Mouse (Mus musculus) heart, adult 2 months (tissue): ENCODE measurements at regions not wholly inside any gene's neighbourhood (a gene's known extent, or its start where the extent isn't known, plus 50 kb on each side); places are given as distances from the start of the nearest gene placed in this dataset.
A peak's percentile ranks its signal among the peaks of the same experiment; 100 is the strongest.

Source experiments
- DNase-seq, 2 experiments: peaks; one replicate each; pipeline ENCODE4 v3.0.0; 2021
- H3K27ac ChIP-seq: fragments of 200-600 bp; 2 replicates; pipeline ENCODE4 v1.8.1; 2022
- H3K27me3 ChIP-seq: fragments of 200-500 bp; 2 replicates; pipeline ENCODE4 v1.6.1; 2012; ENCODE audit warnings: mild to moderate bottlenecking, low read length, inconsistent platforms, mixed read lengths; ENCODE audit not compliant: control insufficient read depth, insufficient read depth
- H3K36me3 ChIP-seq: fragments of 200-500 bp; 2 replicates; pipeline ENCODE4 v1.6.1; 2012; ENCODE audit warnings: low read length, inconsistent platforms; ENCODE audit not compliant: control insufficient read depth, insufficient read depth
- H3K4me1 ChIP-seq: fragments of 200-500 bp; 2 replicates; pipeline ENCODE4 v1.6.1; 2011; ENCODE audit warnings: low read length; ENCODE audit not compliant: control insufficient read depth, insufficient read depth
- H3K4me3 ChIP-seq: fragments of 200-600 bp; 2 replicates; pipeline ENCODE4 v1.8.1; 2022
- H3K79me2 ChIP-seq: fragments of 200-500 bp; replicated peaks from 2 replicates; pipeline ENCODE4 v1.6.1; 2012; ENCODE audit warnings: mild to moderate bottlenecking, inconsistent platforms, low read length, moderate library complexity, mixed read lengths; ENCODE audit not compliant: control insufficient read depth, insufficient read depth
- H3K9ac ChIP-seq: fragments of 200-500 bp; 2 replicates; pipeline ENCODE4 v1.6.1; 2012; ENCODE audit warnings: low read depth, mild to moderate bottlenecking, control low read depth, inconsistent platforms, low read length, mixed read lengths
- CTCF ChIP-seq: fragments of 200-600 bp; IDR thresholded peaks from 2 replicates; pipeline ENCODE4 v1.8.1; 2022; ENCODE audit warnings: antibody characterized with exemption, mild to moderate bottlenecking, moderate library complexity
- EP300 ChIP-seq: fragments of 200-500 bp; IDR thresholded peaks from 2 replicates; pipeline ENCODE4 v1.6.1; 2011; ENCODE audit warnings: low read depth, low read length, control low read depth; ENCODE audit not compliant: insufficient read depth
- POLR2A ChIP-seq: fragments of 200-500 bp; IDR thresholded peaks from 2 replicates; pipeline ENCODE4 v1.6.1; 2011; ENCODE audit warnings: mild to moderate bottlenecking, low read depth, low read length, control low read depth; ENCODE audit not compliant: insufficient read depth
- WGBS: fragments of 180-500 bp; shearing (Covaris S2); methylation state at CpG from one replicate; pipeline ENCODE4 v1.1.7; 2018; 5-methylcytosine and 5-hydroxymethylcytosine counted together
- intact Hi-C: fragments of 180-260 bp; cut with DNase I; formaldehyde crosslinking; loops from one replicate; pipeline ENCODE4 v1.15.1; 2025

GRCm38 (mm10) chr10:53440251-53440650, 60.5 kb upstream of the Cep85l start:
- H3K9ac ChIP-seq = no peak overlapping the region
- DNase-seq = no peak
- H3K27ac ChIP-seq = no peak overlapping the region
- WGBS = 78% methylated on average over 1 of the region's 1 CpGs
- TF ChIP-seq EP300 (no peak), POLR2A (no peak), CTCF (no peak)
- no peaks in the 10 kb centered on the region for H3K27me3 ChIP-seq
- peaks cover 5% of the 10 kb centered on the region; the same call in 1 of the 2 replicates for H3K36me3 ChIP-seq
- no peak overlapping the region for H3K4me3 ChIP-seq
- intact Hi-C loops = no loop called here
- H3K79me2 ChIP-seq = no peaks in the 10 kb centered on the region
- peaks cover 11% of the 10 kb centered on the region for H3K4me1 ChIP-seq

DNA sequence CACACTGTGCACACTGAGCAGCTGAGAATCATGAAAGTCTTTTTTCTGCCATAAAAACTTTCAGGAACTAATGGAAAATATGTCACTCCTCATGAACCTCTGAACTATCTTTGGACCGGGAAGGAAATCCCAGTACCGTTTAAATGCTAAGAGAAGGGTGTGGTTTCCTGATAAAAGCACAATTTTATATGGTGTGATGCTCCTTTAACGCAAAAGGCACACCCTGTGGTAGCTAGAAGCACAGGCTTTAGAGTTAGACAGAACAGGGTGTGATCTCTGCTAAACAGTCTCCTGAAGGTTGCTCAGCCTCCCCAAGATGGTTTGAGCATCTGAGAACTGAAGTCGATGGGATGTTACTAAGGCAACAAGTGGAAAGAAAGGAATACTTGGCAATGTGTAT, 58.6 kb upstream of the Cep85l start:
- Histone ChIP-seq H3K79me2 (no peaks in the 10 kb centered on the region), H3K4me3 (no peak overlapping the region), H3K27ac (peak overlapping the region; percentile 95), H3K27me3 (no peaks in the 10 kb centered on the region), H3K4me1 (peaks cover 15% of the 10 kb centered on the region), H3K9ac (no peak overlapping the region), H3K36me3 (peaks cover 7% of the 10 kb centered on the region; the same call in 1 of the 2 replicates)
- TF ChIP-seq CTCF (peak; percentile 21; the same call in 1 of the 2 replicates), POLR2A (no peak; the same call in 1 of the 2 replicates)
- no peak for DNase-seq
- intact Hi-C loops = loop anchor here (1.0 to 2.0 kb wide), 2 partner anchors 30 to 70 kb away; no protein-coding TSS in a partner anchor
- 24% methylated on average over 4 of the region's 4 CpGs for WGBS

- intact Hi-C loops = loop anchor here (1.0 to 2.0 kb wide), 4 partner anchors 31 to 71 kb away; partner anchors contain the start of gene Cep85l
- 52% methylated on average over 4 of the region's 4 CpGs for WGBS
Observed at GRCm38 (mm10) chr10:53437724-53438123, 58.0 kb upstream of the Cep85l start.

GRCm38 (mm10) chr10:53436023-53436475, 56.3 kb upstream of the Cep85l start:
- no peak overlapping the region for H3K9ac ChIP-seq
- TF ChIP-seq POLR2A (no peak), EP300 (no peak), CTCF (no peak)
- H3K27me3 ChIP-seq = no peaks in the 10 kb centered on the region
- intact Hi-C loops = loop anchor here (2.0 kb wide), 1 partner anchor 57 kb away; the partner anchor contains the start of gene Cep85l
- H3K36me3 ChIP-seq = peaks cover 7% of the 10 kb centered on the region; the same call in 1 of the 2 replicates
- H3K4me3 ChIP-seq = no peak overlapping the region
- H3K4me1 ChIP-seq = peaks cover 15% of the 10 kb centered on the region
- peak overlapping the region; percentile 95 for H3K27ac ChIP-seq
- no peak for DNase-seq
- WGBS = 69% methylated on average over 8 of the region's 8 CpGs
- H3K79me2 ChIP-seq = no peaks in the 10 kb centered on the region

More at GRCm38 (mm10) chr10:53437724-53438123, 58.0 kb upstream of the Cep85l start:
- TF ChIP-seq POLR2A (peak; percentile 28; the same call in 1 of the 2 replicates), CTCF (no peak), EP300 (0 out of 2 replicates have a peak, but pooled peaks have one; percentile 28)
- H3K9ac ChIP-seq = no peak overlapping the region
- H3K4me3 ChIP-seq = no peak overlapping the region; the same call in 1 of the 2 replicates
- DNase-seq = peak in 1 of 2 experiments; percentile 23
- peaks cover 7% of the 10 kb centered on the region; the same call in 1 of the 2 replicates for H3K36me3 ChIP-seq
- H3K27me3 ChIP-seq = no peaks in the 10 kb centered on the region
- peaks cover 15% of the 10 kb centered on the region for H3K4me1 ChIP-seq
- peak overlapping the region; percentile 95 for H3K27ac ChIP-seq
- no peaks in the 10 kb centered on the region for H3K79me2 ChIP-seq

DNA sequence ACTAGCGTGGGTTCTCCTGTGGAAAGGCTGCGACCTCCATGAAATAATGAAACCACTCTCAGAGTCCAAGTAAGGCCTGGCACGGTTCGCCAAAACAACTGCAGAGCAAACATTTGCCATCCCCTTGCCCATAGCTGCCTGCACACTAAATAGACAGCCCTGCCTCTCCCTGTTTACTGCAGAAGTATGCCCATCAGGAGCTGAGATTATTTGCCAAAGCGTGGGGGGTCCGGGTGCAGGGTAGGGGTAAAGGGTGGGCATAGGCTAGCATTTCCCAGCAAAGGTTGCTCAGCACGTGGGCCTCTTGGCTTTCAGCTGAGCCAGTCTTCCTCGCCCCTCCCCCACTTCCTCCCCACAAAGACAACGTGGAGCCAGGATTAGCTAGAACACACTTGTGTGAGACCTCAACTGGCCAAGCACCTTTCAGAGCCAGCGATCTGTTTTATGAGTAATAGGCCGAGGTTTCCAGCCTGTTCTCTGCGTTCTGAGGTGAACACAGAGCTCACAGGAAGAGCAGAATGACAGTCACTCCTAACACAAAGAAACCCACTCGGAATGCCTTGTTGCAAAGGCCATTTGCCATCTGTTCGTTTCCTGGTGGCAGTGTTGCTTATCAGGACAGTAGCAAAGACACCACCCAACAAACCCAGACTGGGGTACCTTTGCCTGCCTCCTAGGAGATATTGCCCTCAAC, 55.6 kb upstream of the Cep85l start:
- TF ChIP-seq CTCF (no peak), EP300 (peak; percentile 93), POLR2A (0 out of 2 replicates have a peak, but pooled peaks have one; percentile 35)
- intact Hi-C loops = loop anchor here (2.0 kb wide), 2 partner anchors 23 to 87 kb away; no protein-coding TSS in a partner anchor
- Histone ChIP-seq H3K4me3 (0 out of 2 replicates have a peak overlapping the region, but pooled peaks have one; percentile 9), H3K79me2 (no peaks in the 10 kb centered on the region), H3K4me1 (peaks cover 15% of the 10 kb centered on the region), H3K9ac (peak overlapping the region; percentile 4; the same call in 1 of the 2 replicates), H3K27ac (peak overlapping the region; percentile 95), H3K27me3 (no peaks in the 10 kb centered on the region), H3K36me3 (peaks cover 7% of the 10 kb centered on the region; the same call in 1 of the 2 replicates)
- 21% methylated on average over 14 of the region's 14 CpGs for WGBS
- DNase-seq = peak; percentile 84 to 90
